Mouse (Mus musculus) kidney, postnatal 25 days (tissue): ENCODE data around the gene Edil3.
"Not testable (repeated sequence)": the region's sequence is repeated elsewhere in the genome, so short reads cannot be mapped to it uniquely, and the experiment has no call there.

Source experiments
- DNase-seq, 2 experiments: peaks; one replicate each; pipeline ENCODE4 v3.0.0; 2021; ENCODE audit warnings: mixed read lengths in 2 of 2

Gene Edil3

GRCm38 (mm10) chr13:89007696-89008427, 186.6 kb downstream of the Edil3 start:
- no peak for DNase-seq

- no peak for DNase-seq
These were observed 191.2 kb downstream of the Edil3 start for GRCm38 (mm10) chr13:89012500-89012899.

- no peak for DNase-seq
These were observed 208.7 kb downstream of the Edil3 start for GRCm38 (mm10) chr13:89029817-89030539.

GRCm38 (mm10) chr13:89035711-89036110, 214.4 kb downstream of the Edil3 start:
- DNase-seq: no peak

GRCm38 (mm10) chr13:89041495-89041894, 220.2 kb downstream of the Edil3 start:
- DNase-seq: no peak

GRCm38 (mm10) chr13:89070132-89070531, 248.9 kb downstream of the Edil3 start:
- DNase-seq: not testable (repeated sequence)

GRCm38 (mm10) chr13:89076212-89076611, 254.9 kb downstream of the Edil3 start:
- DNase-seq: no peak

GRCm38 (mm10) chr13:89105889-89106288, 284.6 kb downstream of the Edil3 start:
- DNase-seq: no peak

GRCm38 (mm10) chr13:89117551-89117950, 296.3 kb downstream of the Edil3 start:
- no peak for DNase-seq

GRCm38 (mm10) chr13:89119809-89120208, 298.5 kb downstream of the Edil3 start:
- DNase-seq: no peak

- no peak for DNase-seq
These were observed 301.4 kb downstream of the Edil3 start for GRCm38 (mm10) chr13:89122511-89123253.

GRCm38 (mm10) chr13:89123396-89123795, 302.1 kb downstream of the Edil3 start:
- DNase-seq: no peak

GRCm38 (mm10) chr13:89146056-89146547, 324.8 kb downstream of the Edil3 start:
- no peak for DNase-seq

- no peak for DNase-seq
These were observed 330.6 kb downstream of the Edil3 start for GRCm38 (mm10) chr13:89151878-89152277.

- DNase-seq: no peak
These were observed 346.7 kb downstream of the Edil3 start for GRCm38 (mm10) chr13:89167960-89168359.

GRCm38 (mm10) chr13:89170040-89170439, 348.8 kb downstream of the Edil3 start:
- DNase-seq: no peak

- no peak for DNase-seq
These were observed 353.9 kb downstream of the Edil3 start for GRCm38 (mm10) chr13:89175154-89175553.

GRCm38 (mm10) chr13:89189051-89189450, 367.8 kb downstream of the Edil3 start:
- DNase-seq: no peak

- no peak for DNase-seq
These were observed 375.7 kb downstream of the Edil3 start for GRCm38 (mm10) chr13:89197019-89197418.

- DNase-seq: no peak
These were observed 378.0 kb downstream of the Edil3 start for GRCm38 (mm10) chr13:89199275-89199674.

- no peak for DNase-seq
These were observed 416.8 kb downstream of the Edil3 start for GRCm38 (mm10) chr13:89238104-89238503.

GRCm38 (mm10) chr13:89253990-89254642, 432.8 kb downstream of the Edil3 start:
- no peak for DNase-seq

- no peak for DNase-seq
These were observed 435.6 kb downstream of the Edil3 start for GRCm38 (mm10) chr13:89256906-89257305.
